Mouse (Mus musculus) liver (tissue): ENCODE results near the gene Trim9.

Experiments used
- DNase-seq: peaks from one replicate; pipeline ENCODE4 v3.0.0-alpha.2; 2020; ENCODE audit warnings: mixed read lengths

Gene Trim9

DNA sequence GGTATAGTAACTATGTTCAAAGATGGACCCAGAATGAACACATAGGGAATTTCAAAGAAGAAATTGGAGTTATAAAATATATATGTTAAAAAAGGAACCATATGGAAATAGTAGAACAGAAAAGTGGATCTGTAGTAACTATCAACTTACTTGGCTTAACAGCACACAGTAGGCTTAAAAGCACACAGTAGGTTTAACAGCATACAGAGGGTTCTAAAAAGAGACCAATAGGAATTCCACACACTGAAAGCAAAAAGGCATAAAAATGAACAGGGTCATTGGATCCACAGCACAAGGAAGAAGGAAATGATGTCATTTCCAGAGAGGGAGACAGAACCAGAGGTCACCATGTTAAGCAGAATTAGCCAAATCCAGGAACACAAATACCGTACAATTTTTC lies 24.6 kb downstream of the Trim9 start:
- DNase-seq = no peak

- no peak for DNase-seq
Measured at GRCm38 (mm10) chr12:70316147-70316546, 31.3 kb downstream of the Trim9 start.

DNA sequence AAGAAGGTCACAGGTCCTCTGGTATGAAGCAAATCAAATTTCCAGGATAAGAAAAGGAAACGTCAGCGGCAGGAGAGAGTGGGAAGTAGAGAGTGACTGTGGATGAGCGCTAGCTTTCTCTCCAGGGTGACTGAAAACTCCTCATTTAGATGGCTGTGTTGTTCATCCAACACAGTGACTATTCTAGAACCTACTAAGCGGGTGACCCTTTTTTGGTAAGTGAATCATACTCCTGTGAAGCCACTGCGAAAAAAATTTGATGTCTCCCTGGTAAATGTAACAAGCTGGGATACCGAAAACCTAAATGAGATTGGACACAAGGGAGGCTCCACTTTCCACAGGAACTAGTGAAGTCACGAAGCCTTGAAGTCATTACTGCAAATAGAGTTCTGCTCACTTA lies 39.5 kb downstream of the Trim9 start:
- no peak for DNase-seq

- DNase-seq = no peak
Measured at GRCm38 (mm10) chr12:70307062-70307461, 40.4 kb downstream of the Trim9 start.

- DNase-seq = no peak
Measured at GRCm38 (mm10) chr12:70304014-70304413, 43.4 kb downstream of the Trim9 start.

DNA sequence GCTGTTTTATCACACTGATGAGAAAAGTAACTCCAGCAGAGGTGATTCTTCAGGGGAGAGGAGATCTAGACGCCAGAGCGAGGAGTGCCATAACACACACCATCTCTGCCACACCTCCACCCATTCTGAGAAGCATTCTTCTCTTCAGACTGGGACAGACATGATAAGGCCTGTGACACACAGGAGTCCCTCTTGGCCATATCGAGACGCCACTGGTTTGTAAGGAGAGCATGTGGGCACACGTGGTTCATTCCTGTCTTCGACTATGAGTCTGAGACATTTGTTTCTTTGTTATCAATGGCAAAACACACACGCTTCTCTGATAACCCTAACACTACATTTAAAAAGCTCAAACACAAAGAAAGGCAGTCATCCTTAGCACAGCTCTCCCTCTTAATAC lies 43.9 kb downstream of the Trim9 start:
- peak; percentile 34 for DNase-seq

DNA sequence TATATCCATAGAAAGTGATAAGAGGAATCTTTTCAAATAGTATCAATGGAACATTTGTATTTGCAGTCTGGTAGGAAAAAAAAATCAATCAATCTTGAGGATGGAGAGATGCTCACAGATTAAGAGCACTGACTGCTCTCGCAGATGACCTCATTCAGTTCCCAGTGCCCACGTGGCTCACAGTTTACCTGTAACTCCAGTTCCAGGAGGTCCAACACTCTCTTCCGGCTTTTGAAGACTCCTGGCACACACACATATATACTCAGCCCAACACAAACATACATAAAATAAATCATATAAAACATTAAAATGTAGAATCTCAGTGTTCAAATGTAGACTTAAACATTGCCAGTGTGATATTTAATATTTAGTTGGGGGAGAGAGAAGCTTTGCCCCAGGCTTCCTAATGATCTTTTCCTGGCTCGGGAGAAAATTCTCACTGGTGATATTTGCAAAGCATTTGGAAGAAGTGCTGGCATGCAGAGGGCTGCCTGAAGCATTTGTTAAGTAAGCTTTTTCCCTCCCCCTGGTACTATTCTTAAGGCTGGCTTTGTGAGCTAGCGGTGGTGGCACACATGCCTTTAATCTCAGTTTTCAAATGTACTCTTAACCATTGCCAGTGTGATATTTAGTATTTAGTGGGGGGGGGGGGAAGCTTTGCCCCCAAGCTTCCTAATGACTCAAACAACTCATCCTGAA lies 45.2 kb downstream of the Trim9 start:
- DNase-seq = no peak

DNA sequence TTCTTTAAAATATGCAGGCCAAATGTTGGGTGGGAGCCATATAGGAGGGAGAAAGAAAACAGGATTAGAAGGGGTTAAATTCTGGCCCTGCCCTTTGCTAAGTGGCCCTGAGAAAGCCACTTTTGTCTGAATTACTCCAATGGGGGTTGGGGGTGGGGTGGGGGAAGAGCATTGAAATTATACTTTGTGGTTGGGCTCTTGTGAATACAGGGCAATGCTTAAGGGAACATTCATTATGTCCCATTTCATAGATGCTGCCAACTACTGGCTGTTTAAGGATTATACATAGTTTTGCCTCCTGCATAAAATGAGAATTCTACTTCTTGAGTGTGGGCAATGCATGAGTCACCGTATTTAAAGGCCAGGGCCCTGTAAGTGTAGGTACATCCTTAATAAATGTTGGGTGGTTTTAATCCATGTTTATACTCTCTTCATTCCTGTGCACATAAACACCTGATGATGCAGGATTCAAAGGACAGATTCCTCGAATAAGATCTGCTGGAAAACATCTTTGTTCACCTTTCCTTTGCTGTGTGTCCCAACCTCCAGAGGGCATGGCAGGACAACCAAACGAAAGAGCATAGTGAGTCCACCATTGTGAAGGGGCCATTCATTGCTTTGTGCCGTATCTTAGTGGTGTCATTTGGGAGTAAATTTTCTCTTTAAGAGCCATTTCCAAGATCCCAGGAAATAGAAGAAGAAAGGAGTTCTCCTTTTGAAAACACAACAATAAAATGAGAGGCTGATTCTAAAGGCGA lies 53.3 kb downstream of the Trim9 start:
- DNase-seq = no peak

- DNase-seq = no peak
Measured at GRCm38 (mm10) chr12:70293165-70293926, 54.1 kb downstream of the Trim9 start.

GRCm38 (mm10) chr12:70285521-70285920 lies 61.9 kb downstream of the Trim9 start:
- DNase-seq = no peak

- DNase-seq = no peak
Measured at GRCm38 (mm10) chr12:70284979-70285378, 62.4 kb downstream of the Trim9 start.

- DNase-seq = no peak
Measured at GRCm38 (mm10) chr12:70283116-70283731, 64.2 kb downstream of the Trim9 start.

DNA sequence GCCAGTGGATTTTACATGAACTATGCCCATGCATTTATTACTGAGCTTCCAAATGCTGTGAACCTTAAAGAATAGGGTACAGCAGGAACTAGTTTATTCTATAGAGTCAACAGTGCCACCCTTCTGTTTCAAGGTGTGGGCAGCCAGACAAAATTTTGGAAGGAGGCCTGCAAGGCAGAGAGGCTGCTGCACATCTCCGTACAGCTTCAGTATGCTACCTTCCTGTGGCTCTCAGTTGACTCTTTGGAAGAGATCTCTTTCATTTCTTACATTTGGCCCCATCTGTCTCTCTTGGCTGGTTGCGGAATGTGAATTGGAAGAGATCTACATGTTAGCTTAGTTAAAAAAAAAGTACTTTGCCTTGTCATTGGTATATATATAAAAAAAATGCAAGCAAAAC lies 66.5 kb downstream of the Trim9 start:
- no peak for DNase-seq

DNA sequence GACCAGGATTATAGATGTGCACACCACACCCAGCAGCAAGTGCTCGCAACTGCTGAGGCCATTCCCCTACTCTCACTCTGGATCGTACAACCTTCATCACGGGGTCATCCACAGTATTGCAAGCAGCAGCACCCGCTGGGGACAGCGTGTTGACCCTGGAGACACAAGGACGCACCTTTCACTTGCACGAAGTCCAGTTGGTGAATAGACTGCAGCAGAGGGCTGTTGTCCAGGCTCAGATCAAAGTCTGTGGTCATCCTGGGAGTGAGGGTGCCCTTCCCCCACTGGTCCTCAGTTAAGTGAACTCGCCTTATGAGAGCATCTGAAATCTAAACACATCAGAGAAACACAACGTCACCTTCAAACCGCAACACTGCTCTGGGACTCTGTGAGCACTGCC lies 67.0 kb downstream of the Trim9 start:
- DNase-seq = no peak

DNA sequence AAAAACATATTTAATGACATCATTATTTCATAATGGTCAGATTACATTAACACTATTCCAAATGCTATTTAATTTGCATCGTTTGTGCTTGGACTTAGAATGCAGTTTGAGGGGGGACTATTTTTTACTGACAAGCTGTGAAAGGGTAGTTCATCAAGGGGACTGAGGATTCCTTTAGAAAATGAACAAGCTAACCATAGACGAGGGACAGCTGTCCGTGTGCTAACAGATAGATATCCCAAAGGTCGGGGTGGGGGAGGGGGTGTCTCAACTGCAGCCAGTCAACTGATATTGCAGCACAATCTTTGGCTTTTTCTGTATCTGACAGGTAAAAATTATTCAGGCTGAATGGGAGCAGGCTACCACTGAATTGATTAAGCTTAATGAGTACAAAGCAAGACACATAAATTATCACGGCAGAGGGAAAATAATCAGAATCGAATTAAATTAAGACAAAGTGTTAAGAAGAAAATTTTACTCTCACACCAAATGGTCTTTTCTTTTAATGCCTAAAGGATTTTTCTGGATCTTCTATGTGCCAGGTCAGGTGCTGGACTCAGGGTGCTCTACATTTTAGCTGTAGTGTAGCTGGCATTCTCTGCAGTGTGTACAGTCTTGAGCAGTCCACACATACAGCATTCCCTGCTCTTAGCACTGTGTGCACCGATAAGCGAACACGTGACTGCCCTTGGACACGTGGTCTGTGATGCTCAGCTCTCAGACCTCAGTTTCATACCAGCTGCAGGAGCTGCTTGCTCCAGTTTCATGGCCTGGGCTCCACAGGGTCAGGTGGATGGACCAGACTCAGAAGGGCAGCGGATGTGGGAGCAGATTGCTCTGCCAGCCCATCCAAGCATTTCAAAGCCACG lies 70.1 kb downstream of the Trim9 start:
- DNase-seq = no peak

GRCm38 (mm10) chr12:70269724-70270123 lies 77.7 kb downstream of the Trim9 start:
- no peak for DNase-seq

- DNase-seq = no peak
Measured at GRCm38 (mm10) chr12:70267314-70267713, 80.1 kb downstream of the Trim9 start.

- DNase-seq = peak; percentile 7
Measured at GRCm38 (mm10) chr12:70266494-70266931, 80.9 kb downstream of the Trim9 start.

- DNase-seq = no peak
Measured at GRCm38 (mm10) chr12:70263721-70264120, 83.7 kb downstream of the Trim9 start.

DNA sequence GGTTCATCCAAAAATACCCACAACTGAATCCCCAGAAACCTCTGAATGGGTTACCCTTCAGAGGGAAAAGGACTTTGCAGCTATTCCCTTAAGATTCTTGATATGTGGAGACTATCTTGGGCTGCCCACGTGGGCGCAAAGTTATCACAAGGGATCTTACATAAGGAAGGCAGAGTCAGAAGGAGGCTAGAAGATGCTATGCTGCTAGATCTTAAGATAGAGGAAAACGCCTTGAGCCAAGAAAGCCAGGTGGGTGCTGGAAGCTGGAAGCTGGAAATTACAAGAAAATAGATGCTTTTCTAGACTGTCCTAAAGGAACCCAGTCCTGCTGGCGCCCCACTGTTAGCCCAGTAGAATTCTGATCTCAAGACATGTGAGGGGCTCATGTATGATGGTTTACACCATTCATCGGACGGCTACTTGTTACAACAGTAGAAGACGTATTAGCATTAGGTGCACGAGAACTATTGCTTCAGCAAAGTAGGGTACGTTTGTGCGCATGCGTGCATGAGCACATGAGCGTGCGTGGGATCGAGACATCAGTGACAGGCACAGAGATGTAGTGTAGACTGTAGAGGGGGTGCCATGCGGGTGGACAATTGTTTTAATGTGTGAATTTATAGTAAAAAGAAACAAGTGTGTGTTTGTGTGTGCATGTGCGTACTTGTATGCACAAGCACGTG lies 85.0 kb downstream of the Trim9 start:
- no peak for DNase-seq

- DNase-seq = no peak
Measured at GRCm38 (mm10) chr12:70251210-70251884, 96.1 kb downstream of the Trim9 start.
